Mouse (Mus musculus): ENCODE measurements around the gene Kat2a. TPM values are rescaled to one million over a fixed set of nuclear protein-coding genes. Genes with fewer than 3 reads are reported as not detected.

Gene Kat2a
- 10 to 100 TPM; 68.3 to 68.6 TPM for total RNA-seq (2021)

GRCm38 (mm10) chr11:100711783-100712615 lies at the start of gene Kat2a:
Gene Kat2a (minus strand): TSS chr11:100712465.
- intact Hi-C loops (cut with DNase I): loop anchor here (5.0 kb wide), 1 partner anchor 245 kb away; no protein-coding TSS in a partner anchor
- DNase-seq (ENCODE audit: extremely low spot score in 1 of 2, low spot score in 2 of 2): peak; percentile 80 to 92

- intact Hi-C loops (cut with DNase I): loop anchor here (2.0 to 10.0 kb wide), 2 partner anchors 47 to 193 kb away; no protein-coding TSS in a partner anchor
- DNase-seq (ENCODE audit: extremely low spot score in 1 of 2, low spot score in 2 of 2): peak; percentile 81 to 90
These were observed 49.3 kb upstream of the Kat2a start for GRCm38 (mm10) chr11:100761547-100762045.

GRCm38 (mm10) chr11:100759611-100760233 lies 47.5 kb upstream of the Kat2a start, which contains the start of gene Kcnh4:
Gene Kcnh4 (minus strand): TSS chr11:100759942.
- intact Hi-C loops (cut with DNase I): loop anchor here (2.0 to 10.0 kb wide), 2 partner anchors 45 to 195 kb away; no protein-coding TSS in a partner anchor
- peak; percentile 84 to 88 for DNase-seq (ENCODE audit: extremely low spot score in 1 of 2, low spot score in 2 of 2)

- intact Hi-C loops (cut with DNase I): no loop called here
- peak in 1 of 2 experiments; percentile 55 for DNase-seq (ENCODE audit: extremely low spot score in 1 of 2, low spot score in 2 of 2)
These were observed 46.7 kb upstream of the Kat2a start for GRCm38 (mm10) chr11:100758707-100759610.

GRCm38 (mm10) chr11:100757566-100757965 lies 45.3 kb upstream of the Kat2a start:
- intact Hi-C loops (cut with DNase I): no loop called here
- no peak for DNase-seq (ENCODE audit: extremely low spot score in 1 of 2, low spot score in 2 of 2)

GRCm38 (mm10) chr11:100756476-100756875 lies 44.2 kb upstream of the Kat2a start:
- DNase-seq (ENCODE audit: extremely low spot score in 1 of 2, low spot score in 2 of 2): no peak
- intact Hi-C loops (cut with DNase I): no loop called here

GRCm38 (mm10) chr11:100754693-100755057 lies 42.4 kb upstream of the Kat2a start:
- DNase-seq (ENCODE audit: extremely low spot score in 1 of 2, low spot score in 2 of 2): no peak

GRCm38 (mm10) chr11:100754021-100754692 lies 41.9 kb upstream of the Kat2a start:
- peak in 1 of 2 experiments; percentile 62 for DNase-seq (ENCODE audit: extremely low spot score in 1 of 2, low spot score in 2 of 2)
- intact Hi-C loops (cut with DNase I): no loop called here

More at GRCm38 (mm10) chr11:100754693-100755057, 42.4 kb upstream of the Kat2a start:
- intact Hi-C loops (cut with DNase I): no loop called here

GRCm38 (mm10) chr11:100752294-100752693 lies 40.0 kb upstream of the Kat2a start:
- intact Hi-C loops (cut with DNase I): no loop called here
- DNase-seq (ENCODE audit: extremely low spot score in 1 of 2, low spot score in 2 of 2): peak in 1 of 2 experiments; percentile 61

- intact Hi-C loops (cut with DNase I): no loop called here
- DNase-seq (ENCODE audit: extremely low spot score in 1 of 2, low spot score in 2 of 2): no peak
These were observed 37.9 kb upstream of the Kat2a start for GRCm38 (mm10) chr11:100750127-100750526.

GRCm38 (mm10) chr11:100749469-100749868 lies 37.2 kb upstream of the Kat2a start:
- intact Hi-C loops (cut with DNase I): no loop called here
- DNase-seq (ENCODE audit: extremely low spot score in 1 of 2, low spot score in 2 of 2): peak in 1 of 2 experiments; percentile 48

- DNase-seq (ENCODE audit: extremely low spot score in 1 of 2, low spot score in 2 of 2): no peak
- intact Hi-C loops (cut with DNase I): no loop called here
These were observed 36.4 kb upstream of the Kat2a start for GRCm38 (mm10) chr11:100748620-100749019.

- DNase-seq (ENCODE audit: extremely low spot score in 1 of 2, low spot score in 2 of 2): no peak
- intact Hi-C loops (cut with DNase I): no loop called here
These were observed 34.8 kb upstream of the Kat2a start for GRCm38 (mm10) chr11:100747114-100747513.

GRCm38 (mm10) chr11:100746546-100746945 lies 34.3 kb upstream of the Kat2a start:
- no peak for DNase-seq (ENCODE audit: extremely low spot score in 1 of 2, low spot score in 2 of 2)
- intact Hi-C loops (cut with DNase I): no loop called here

GRCm38 (mm10) chr11:100745085-100745484 lies 32.8 kb upstream of the Kat2a start:
- intact Hi-C loops (cut with DNase I): no loop called here
- no peak for DNase-seq (ENCODE audit: extremely low spot score in 1 of 2, low spot score in 2 of 2)

- intact Hi-C loops (cut with DNase I): no loop called here
- peak in 1 of 2 experiments; percentile 56 for DNase-seq (ENCODE audit: extremely low spot score in 1 of 2, low spot score in 2 of 2)
These were observed 29.1 kb upstream of the Kat2a start for GRCm38 (mm10) chr11:100741348-100741747.

GRCm38 (mm10) chr11:100738749-100739148 lies 26.5 kb upstream of the Kat2a start:
- intact Hi-C loops (cut with DNase I): no loop called here
- DNase-seq (ENCODE audit: extremely low spot score in 1 of 2, low spot score in 2 of 2): no peak

GRCm38 (mm10) chr11:100738066-100738604 lies 25.9 kb upstream of the Kat2a start, which contains the start of gene Rab5c:
Gene Rab5c (minus strand): TSS chr11:100738215.
- DNase-seq (ENCODE audit: extremely low spot score in 1 of 2, low spot score in 2 of 2): peak; percentile 99
- intact Hi-C loops (cut with DNase I): no loop called here

All from left cerebral cortex, postnatal 10 days (tissue).